Mouse (Mus musculus) heart, postnatal 0 days (tissue): ENCODE results near the gene Igf2bp3.

Source experiments
- CTCF ChIP-seq: IDR thresholded peaks from 2 replicates; pipeline ENCODE4 v1.5.1; 2016; ENCODE audit warnings: antibody characterized with exemption, control low read depth, low read depth
- EP300 ChIP-seq: IDR thresholded peaks from 2 replicates; pipeline ENCODE4 v1.6.1; 2016; ENCODE audit warnings: antibody characterized with exemption, low read depth

DNA sequence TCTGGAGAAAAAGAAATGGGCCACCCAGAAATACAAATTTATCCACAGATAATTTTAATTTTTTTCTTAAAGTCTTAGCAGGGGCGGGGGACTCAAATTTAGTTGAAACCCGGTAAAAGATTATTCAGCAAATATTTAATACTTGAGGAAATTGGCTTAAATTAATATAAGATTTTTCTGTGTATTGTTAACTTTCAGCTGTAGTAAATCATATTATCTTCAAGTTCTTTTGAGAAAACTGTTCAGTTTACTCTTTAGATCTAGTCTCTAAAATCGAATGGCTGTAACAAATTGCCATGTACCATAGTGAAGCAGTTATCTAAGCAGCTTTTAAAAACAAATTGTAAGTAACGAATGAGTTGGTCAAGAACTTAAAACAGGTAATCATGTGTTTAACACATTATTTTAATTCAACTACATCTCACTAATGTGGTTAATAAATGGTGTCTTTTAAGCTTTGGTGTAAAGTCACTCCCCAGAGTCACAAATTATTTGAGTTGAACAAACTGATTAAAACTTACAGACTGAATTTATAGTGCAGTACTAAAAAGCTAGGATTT lies 4.3 kb upstream of the Igf2bp3 start:
- TF ChIP-seq CTCF = no peak
- no peak for TF ChIP-seq EP300
